Mouse (Mus musculus): ENCODE data around the gene Vangl1.

Vangl1 gene

GRCm38 (mm10) chr3:102103811-102104565 is 100.5 kb downstream of the Vangl1 start:
- no peak for ATAC-seq (ENCODE audit: insufficient number of reproducible peaks, low FRiP score, low TSS enrichment)
